Mouse (Mus musculus): Measurements from ENCODE around the gene Plcb3. TPM values are rescaled to one million over a fixed set of nuclear protein-coding genes. Genes with fewer than 3 reads are reported as not detected.

Gene Plcb3
- polyA plus RNA-seq, 1 experiment from 2014 or later = 11.2 TPM

DNA sequence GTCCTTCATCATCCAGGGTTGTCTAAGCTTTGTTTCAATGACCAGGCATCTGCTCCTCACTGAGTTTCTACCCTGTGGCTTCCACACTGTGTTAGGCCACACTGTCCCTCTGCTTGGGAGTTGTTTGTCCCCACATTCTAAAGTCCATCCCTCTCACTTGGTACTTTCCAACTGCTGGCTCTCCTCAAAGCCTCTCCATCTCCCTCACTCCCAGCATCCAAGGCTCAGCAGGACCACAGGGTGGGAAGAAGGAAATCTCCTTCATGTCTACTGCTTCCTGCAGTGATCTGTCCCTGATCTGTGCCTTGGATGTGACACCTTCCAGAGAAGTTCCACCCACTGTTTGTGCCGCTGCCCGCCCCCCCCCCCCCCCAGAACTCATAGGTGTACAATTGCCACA lies 45.3 kb downstream of the Plcb3 start:
- Histone ChIP-seq H3K4me3 (no peak overlapping the region), H3K27me3 (peaks cover 94% of the 10 kb centered on the region), H3K9ac (replicated peaks) (no peak overlapping the region), H3K27ac (replicated peaks) (no peak overlapping the region), H3K9me3 (no peaks in the 10 kb centered on the region), H3K4me1 (peaks cover 21% of the 10 kb centered on the region), H3K36me3 (no peaks in the 10 kb centered on the region), H3K4me2 (replicated peaks) (no peak overlapping the region)
- 8% methylated on average over 2 of the region's 2 CpGs for WGBS
- no peak for ATAC-seq (replicated peaks)

- no peaks in the 10 kb centered on the region for H3K9me3 ChIP-seq
- H3K27me3 ChIP-seq = peaks cover 93% of the 10 kb centered on the region
- no peaks in the 10 kb centered on the region for H3K36me3 ChIP-seq
- ATAC-seq (replicated peaks) = no peak
- H3K9ac ChIP-seq (replicated peaks) = no peak overlapping the region
- H3K27ac ChIP-seq (replicated peaks) = no peak overlapping the region
- peaks cover 16% of the 10 kb centered on the region for H3K4me1 ChIP-seq
- WGBS = 12% methylated on average over 9 of the region's 9 CpGs
- no peak overlapping the region for H3K4me3 ChIP-seq
- no peak overlapping the region for H3K4me2 ChIP-seq (replicated peaks)
Measured at GRCm38 (mm10) chr19:6928080-6928479, 48.2 kb downstream of the Plcb3 start.

GRCm38 (mm10) chr19:6926559-6927255 lies 49.6 kb downstream of the Plcb3 start:
- H3K4me3 ChIP-seq = peak overlapping the region; percentile 19
- H3K9ac ChIP-seq (replicated peaks) = no peak overlapping the region
- no peak for ATAC-seq (replicated peaks)

GRCm38 (mm10) chr19:6925611-6926329 lies 50.5 kb downstream of the Plcb3 start:
- Histone ChIP-seq H3K36me3 (no peaks in the 10 kb centered on the region), H3K27me3 (peaks cover 75% of the 10 kb centered on the region), H3K4me3 (no peak overlapping the region), H3K9ac (replicated peaks) (no peak overlapping the region), H3K9me3 (no peaks in the 10 kb centered on the region), H3K4me2 (replicated peaks) (no peak overlapping the region), H3K27ac (replicated peaks) (no peak overlapping the region), H3K4me1 (peaks cover 29% of the 10 kb centered on the region)
- ATAC-seq (replicated peaks) = no peak
- WGBS = 7% methylated on average over 37 of the region's 40 CpGs

More at GRCm38 (mm10) chr19:6926559-6927255, 49.6 kb downstream of the Plcb3 start:
- H3K27me3 ChIP-seq = peaks cover 85% of the 10 kb centered on the region
- WGBS = 8% methylated on average over 26 of the region's 26 CpGs
- H3K4me2 ChIP-seq (replicated peaks) = peak overlapping the region; percentile 31
- H3K9me3 ChIP-seq = no peaks in the 10 kb centered on the region
- peaks cover 25% of the 10 kb centered on the region for H3K4me1 ChIP-seq
- H3K36me3 ChIP-seq = no peaks in the 10 kb centered on the region
- no peak overlapping the region for H3K27ac ChIP-seq (replicated peaks)

DNA sequence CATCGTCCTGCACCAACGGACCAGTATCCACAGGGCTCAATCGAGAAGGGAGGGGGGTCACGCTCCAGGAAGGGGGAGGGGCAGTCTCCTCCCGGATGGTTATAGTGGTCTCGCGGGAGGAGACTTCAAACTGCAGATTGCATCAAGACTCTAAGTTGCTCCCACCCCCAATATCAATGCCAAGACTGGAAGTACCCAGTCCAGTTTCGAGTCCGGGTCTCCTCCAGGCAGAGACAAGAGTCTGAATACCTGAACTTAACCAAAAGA lies 51.0 kb downstream of the Plcb3 start, which contains the start of gene Catsperz:
Catsperz (minus strand) TSS at position 74 of the 267 bp plus-strand sequence.
- 3% methylated on average over 9 of the region's 9 CpGs for WGBS
- Histone ChIP-seq H3K4me1 (peaks cover 34% of the 10 kb centered on the region), H3K27me3 (peaks cover 71% of the 10 kb centered on the region), H3K36me3 (no peaks in the 10 kb centered on the region), H3K27ac (replicated peaks) (no peak within 1 kb of the TSS), H3K9me3 (no peaks in the 10 kb centered on the region), H3K4me2 (replicated peaks) (no peak within 1 kb of the TSS; the same call in 1 of the 2 replicates), H3K4me3 (no peak within 1 kb of the TSS), H3K9ac (replicated peaks) (no peak within 1 kb of the TSS)
- ATAC-seq (replicated peaks) = no peak

DNA sequence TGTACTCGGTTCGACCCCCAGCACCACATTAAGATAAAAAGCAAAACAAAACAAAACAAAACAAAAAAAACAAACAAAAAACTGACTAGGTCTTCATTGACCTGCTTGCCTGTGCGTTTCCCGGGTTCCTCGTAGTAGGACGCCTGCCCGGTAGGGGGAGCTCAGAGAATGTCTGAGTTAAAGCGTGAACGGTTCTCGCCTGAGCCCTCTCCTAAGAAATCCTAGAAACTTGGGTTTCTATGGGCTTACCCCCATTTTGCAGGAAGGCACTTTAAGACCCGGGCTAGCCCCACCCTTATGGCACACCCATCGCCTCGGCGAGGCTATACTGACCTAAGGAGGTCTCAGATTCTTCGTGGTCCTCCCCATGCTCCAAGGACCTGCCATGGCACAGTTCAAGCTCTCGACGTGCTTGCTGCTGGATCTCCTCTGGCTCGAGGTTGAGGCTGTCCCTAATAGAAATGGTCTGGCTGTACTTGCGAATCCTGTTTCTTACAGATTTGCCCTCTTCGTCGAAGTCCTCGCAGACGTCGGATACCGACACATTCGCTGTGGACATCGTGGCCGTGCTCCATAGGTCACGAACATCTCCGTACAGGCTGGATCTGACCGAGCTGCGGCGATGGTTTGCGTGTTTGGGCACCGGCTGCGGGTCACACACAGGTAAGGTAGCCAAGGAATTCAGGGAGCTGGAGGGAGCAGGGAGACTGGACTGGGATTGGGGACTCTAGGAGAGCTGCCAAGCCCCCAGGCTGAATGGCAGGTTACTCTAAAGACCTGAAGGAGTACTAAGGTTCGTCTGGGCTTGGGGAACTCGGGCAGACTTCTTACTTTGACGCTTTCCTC lies 51.6 kb downstream of the Plcb3 start:
- no peak for ATAC-seq (replicated peaks)
- WGBS = 3% methylated on average over 39 of the region's 39 CpGs
- Histone ChIP-seq H3K4me1 (peaks cover 39% of the 10 kb centered on the region), H3K4me2 (replicated peaks) (no peak overlapping the region; the same call in 1 of the 2 replicates), H3K27ac (replicated peaks) (no peak overlapping the region), H3K9ac (replicated peaks) (no peak overlapping the region), H3K36me3 (no peaks in the 10 kb centered on the region), H3K9me3 (no peaks in the 10 kb centered on the region), H3K4me3 (no peak overlapping the region), H3K27me3 (peaks cover 68% of the 10 kb centered on the region)

- peaks cover 55% of the 10 kb centered on the region for H3K27me3 ChIP-seq
- no peak overlapping the region for H3K4me3 ChIP-seq
- 0 out of 2 replicates have a peak, but pooled peaks cover 5% of the 10 kb centered on the region for H3K36me3 ChIP-seq
- H3K4me2 ChIP-seq (replicated peaks) = no peak overlapping the region
- H3K4me1 ChIP-seq = peaks cover 39% of the 10 kb centered on the region
- ATAC-seq (replicated peaks) = no peak
- no peak overlapping the region for H3K9ac ChIP-seq (replicated peaks)
- H3K9me3 ChIP-seq = no peaks in the 10 kb centered on the region
- WGBS = 63% methylated on average over 6 of the region's 6 CpGs
- no peak overlapping the region for H3K27ac ChIP-seq (replicated peaks)
Measured at GRCm38 (mm10) chr19:6922901-6923735, 53.2 kb downstream of the Plcb3 start.

- H3K4me3 ChIP-seq = peak within 1 kb of the TSS; percentile 88
- peak; percentile 96 for ATAC-seq (replicated peaks)
- H3K36me3 ChIP-seq = 0 out of 2 replicates have a peak, but pooled peaks cover 5% of the 10 kb centered on the region
- peaks cover 43% of the 10 kb centered on the region for H3K27me3 ChIP-seq
- H3K4me1 ChIP-seq = peaks cover 37% of the 10 kb centered on the region
- 1% methylated on average over 65 of the region's 66 CpGs for WGBS
- H3K9me3 ChIP-seq = no peaks in the 10 kb centered on the region
- H3K4me2 ChIP-seq (replicated peaks) = peak within 1 kb of the TSS; percentile 93
- peak within 1 kb of the TSS; percentile 88 for H3K27ac ChIP-seq (replicated peaks)
- H3K9ac ChIP-seq (replicated peaks) = peak within 1 kb of the TSS; percentile 97
Measured at GRCm38 (mm10) chr19:6921647-6922567, 54.4 kb downstream of the Plcb3 start, which contains the start of gene Esrra. Esrra (minus strand) TSS chr19:6921813.

- peak overlapping the region; percentile 93 for H3K4me2 ChIP-seq (replicated peaks)
- no peaks in the 10 kb centered on the region for H3K9me3 ChIP-seq
- ATAC-seq (replicated peaks) = peak; percentile 8; the same call in 1 of the 2 replicates
- H3K27ac ChIP-seq (replicated peaks) = peak overlapping the region; percentile 88
- H3K36me3 ChIP-seq = 0 out of 2 replicates have a peak, but pooled peaks cover 5% of the 10 kb centered on the region
- peak overlapping the region; percentile 88 for H3K4me3 ChIP-seq
- WGBS = 2% methylated on average over 38 of the region's 48 CpGs
- peaks cover 33% of the 10 kb centered on the region for H3K4me1 ChIP-seq
- peaks cover 34% of the 10 kb centered on the region for H3K27me3 ChIP-seq
- H3K9ac ChIP-seq (replicated peaks) = peak overlapping the region; percentile 97
Measured at GRCm38 (mm10) chr19:6920741-6921636, 55.3 kb downstream of the Plcb3 start.
